Mouse (Mus musculus) cerebellum, adult 9-11 months (tissue): ENCODE data around the gene Hmcn2.
A peak's percentile ranks its signal among the peaks of the same experiment; 100 is the strongest.

ENCODE experiments used
- DNase-seq: peaks from one replicate; pipeline ENCODE4 v3.0.0; 2022

Hmcn2 gene

DNA sequence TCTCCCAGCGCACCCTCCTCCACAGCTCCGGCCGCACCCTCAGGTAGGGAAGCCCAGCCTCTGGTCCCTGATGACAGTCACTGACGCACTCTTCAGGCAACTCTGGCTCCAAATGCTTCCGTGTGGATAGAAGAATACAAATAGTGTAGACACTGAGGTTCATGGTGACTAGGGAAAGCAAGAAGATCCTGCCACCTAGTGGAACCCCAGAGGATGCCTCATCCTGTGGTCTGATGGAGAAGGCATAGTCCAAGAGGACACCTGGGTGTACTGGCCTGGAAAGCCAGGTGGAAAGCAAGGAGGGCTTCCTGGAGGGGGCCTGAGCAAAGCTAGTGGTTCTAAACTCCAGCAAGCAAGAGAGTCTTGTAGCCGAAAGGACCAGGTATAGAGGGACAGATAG is 106.7 kb downstream of the Hmcn2 start:
- no peak for DNase-seq

DNA sequence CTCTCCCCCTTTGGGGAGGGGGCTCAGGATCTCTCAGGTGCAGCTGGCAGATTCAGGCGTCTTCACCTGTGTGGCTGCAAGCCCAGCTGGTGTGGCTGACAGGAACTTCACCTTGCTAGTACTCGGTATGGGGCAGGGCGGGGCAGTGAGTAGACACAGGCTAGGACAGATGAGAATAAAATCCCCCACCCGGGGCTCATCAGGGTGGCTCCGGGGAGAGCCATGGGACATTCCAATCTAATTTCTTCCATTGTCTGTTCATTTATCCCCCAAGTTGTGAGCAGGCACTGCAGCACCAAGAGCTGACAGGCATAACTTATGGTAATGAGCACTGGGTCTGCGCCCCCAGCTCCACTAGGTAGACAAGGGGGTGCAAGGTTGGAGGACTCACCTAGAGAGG is 108.4 kb downstream of the Hmcn2 start:
- no peak for DNase-seq

DNA sequence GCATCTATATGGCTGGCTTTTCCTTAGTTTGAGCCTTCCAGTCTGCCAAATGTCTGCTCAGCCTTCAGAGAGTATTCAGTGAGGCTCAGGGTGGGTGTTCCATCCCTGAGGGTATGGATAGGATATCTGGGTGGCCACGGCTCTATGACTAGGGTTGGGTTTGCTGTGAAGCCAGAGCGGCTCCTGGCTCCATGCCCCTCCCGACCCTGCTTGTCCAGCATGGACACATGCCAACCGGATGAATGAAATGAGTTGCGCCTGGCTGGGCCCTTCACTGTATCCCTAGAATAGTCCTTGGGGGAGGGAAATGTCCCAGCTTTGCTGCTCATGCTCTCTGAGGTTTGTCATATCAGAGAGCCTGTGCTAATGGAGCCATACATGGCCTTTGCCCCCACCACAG is 117.3 kb downstream of the Hmcn2 start:
- DNase-seq: no peak

DNA sequence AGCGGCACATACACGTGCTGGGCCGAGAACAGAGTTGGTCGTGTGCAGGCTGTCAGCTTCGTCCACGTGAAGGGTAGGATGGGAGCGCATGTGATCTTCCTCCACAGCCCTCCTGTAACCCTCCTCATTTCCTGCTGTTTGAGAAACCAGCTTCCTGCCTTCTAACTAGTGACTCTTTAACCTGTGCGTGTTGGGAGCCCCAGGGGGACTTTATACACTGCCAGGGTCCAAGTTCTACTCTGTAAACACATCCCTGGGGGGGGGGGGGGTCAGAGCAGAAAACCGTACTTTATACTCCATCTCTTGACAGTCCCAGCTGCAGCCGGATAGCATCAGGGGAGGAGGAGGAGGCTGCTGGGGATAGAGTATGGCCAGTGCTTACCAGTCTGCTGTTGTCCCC is 120.5 kb downstream of the Hmcn2 start:
- DNase-seq: no peak

- no peak for DNase-seq
Measured at GRCm38 (mm10) chr2:31435567-31435966, 121.4 kb downstream of the Hmcn2 start.

DNA sequence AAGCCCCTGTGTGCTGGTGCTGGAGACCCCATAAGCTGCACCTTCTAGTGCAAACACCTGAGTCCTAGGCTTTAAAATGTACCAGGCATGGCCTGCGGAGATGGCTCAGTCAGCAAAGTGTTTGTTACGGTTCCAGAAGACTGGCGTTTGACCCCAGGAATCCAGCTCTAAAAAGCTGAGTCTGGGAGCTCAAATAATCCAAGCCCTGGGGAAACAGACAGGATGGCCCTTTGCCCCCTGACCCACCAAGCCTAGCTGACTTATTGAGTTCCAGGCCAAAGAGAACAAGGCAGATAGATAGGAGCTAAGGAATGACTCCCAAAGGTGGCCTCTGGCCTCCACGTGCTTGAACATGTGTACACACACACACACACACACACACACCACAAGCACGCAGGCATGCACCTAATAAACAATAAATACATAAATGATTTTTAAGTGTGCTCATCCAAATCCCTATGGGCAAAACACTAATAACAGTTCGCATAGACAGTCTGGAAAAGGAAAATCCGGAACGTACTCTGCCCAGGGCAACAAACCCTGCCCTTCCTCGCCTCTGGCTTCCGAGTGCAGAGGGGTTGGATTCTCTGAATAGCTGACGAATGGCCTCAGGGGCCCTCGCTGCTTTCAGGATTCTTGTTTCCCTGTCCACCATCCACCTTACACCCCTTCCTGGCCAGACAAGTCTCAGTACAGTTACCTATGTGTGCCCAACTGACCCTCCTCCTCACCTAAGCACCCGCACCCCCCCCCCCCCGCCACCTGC is 123.4 kb downstream of the Hmcn2 start:
- DNase-seq: no peak

GRCm38 (mm10) chr2:31439576-31439975 is 125.4 kb downstream of the Hmcn2 start:
- no peak for DNase-seq

DNA sequence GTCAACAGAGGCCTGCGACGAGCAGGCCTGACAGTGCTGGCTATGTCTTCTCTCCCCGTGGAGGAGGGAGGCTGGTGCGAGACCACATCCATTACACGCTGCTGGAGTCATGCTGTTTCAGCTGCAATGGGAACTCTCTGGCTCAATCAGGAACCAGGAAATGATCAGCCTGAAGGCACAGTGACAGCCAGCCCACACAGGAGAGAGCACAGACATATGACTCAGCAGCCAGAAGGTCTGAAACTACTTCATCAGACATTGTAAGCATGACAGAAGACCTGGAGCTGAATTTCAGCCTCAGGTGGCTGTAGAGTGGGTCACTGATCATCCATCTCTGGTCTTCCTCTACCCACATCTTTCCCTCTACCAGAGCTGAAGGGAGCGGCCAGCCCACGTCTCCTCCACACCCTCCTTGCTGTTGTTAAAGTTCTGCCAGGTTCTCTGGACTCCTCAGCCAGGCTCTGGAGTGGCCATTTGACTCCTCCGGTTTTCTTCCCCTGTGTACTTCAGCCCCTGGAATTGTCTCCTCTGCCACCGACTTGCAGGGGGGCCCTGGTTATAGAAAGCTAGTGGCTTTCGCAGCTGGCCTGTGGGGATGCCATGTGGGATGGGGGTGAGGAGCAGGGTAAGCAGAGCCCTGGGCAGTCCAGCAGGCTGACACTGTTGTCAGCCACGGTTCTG is 128.4 kb downstream of the Hmcn2 start:
- no peak for DNase-seq

DNA sequence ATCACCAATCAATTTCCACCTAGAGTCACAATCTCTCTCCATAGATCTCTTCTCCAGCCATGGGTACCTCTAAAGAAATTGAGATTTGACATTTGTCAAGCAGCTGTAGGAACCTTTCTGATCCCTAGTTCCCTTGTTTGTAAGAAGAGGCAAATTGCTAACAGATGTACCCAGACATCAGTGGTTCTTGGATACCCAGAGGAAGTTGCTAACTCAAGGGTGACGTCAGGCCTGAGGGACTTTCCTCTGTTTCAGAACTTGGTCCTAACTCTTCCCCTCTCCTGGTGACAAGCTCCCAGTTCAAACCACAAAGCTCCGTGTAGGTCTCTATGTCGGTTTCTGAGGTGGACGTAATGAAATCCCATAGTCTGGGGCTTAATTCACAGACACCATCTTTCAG is 131.8 kb downstream of the Hmcn2 start:
- no peak for DNase-seq

DNA sequence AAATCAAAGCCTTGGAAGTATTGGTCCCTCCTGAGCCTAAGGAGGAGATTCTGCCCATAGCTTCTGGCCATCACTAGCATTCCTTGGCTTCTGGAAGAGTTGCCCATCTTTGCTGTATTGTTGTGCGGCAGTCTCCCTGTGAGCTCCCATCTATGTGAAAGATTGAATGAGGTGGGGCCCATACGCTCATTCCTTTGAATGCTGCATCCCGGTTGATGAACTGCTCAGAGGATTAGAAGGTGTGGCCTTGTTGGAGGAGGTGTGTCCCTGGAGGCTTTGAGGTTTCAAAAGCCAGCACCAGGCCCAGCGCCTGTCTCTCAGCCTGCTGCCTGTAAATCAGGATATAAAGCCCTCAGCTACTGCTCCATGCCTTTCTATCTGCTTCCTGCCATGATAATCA is 132.2 kb downstream of the Hmcn2 start:
- no peak for DNase-seq

- no peak for DNase-seq
Measured at GRCm38 (mm10) chr2:31447536-31447935, 133.3 kb downstream of the Hmcn2 start.

- no peak for DNase-seq
Measured at GRCm38 (mm10) chr2:31448756-31449440, 134.7 kb downstream of the Hmcn2 start.

GRCm38 (mm10) chr2:31449441-31449815 is 135.2 kb downstream of the Hmcn2 start:
- peak; percentile 44 for DNase-seq

GRCm38 (mm10) chr2:31449902-31450301 is 135.7 kb downstream of the Hmcn2 start:
- no peak for DNase-seq

GRCm38 (mm10) chr2:31450661-31451060 is 136.4 kb downstream of the Hmcn2 start:
- no peak for DNase-seq

GRCm38 (mm10) chr2:31451530-31451929 is 137.3 kb downstream of the Hmcn2 start:
- no peak for DNase-seq

- no peak for DNase-seq
Measured at GRCm38 (mm10) chr2:31453011-31453410, 138.8 kb downstream of the Hmcn2 start.

- DNase-seq: no peak
Measured at GRCm38 (mm10) chr2:31453559-31454177, 139.5 kb downstream of the Hmcn2 start.

GRCm38 (mm10) chr2:31454280-31454679 is 140.1 kb downstream of the Hmcn2 start:
- no peak for DNase-seq

DNA sequence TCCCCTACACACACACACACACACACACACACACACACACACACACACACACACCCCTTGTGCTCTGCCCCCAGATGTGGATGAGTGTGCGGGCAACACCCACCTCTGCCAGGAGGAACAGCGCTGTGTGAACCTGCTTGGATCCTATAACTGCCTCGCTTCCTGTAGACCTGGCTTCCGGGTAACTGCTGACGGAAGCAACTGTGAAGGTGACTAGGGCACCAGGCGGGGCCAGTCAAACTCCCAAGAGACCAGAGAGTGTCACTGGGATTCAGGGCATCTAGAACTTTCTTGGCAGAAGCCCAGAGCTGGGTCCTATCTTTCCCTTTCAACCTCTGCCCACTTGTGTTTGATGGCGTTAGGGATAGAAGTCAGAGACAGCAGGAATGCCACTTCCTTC is 141.2 kb downstream of the Hmcn2 start:
- no peak for DNase-seq

GRCm38 (mm10) chr2:31458460-31458859 is 144.2 kb downstream of the Hmcn2 start:
- DNase-seq: no peak

DNA sequence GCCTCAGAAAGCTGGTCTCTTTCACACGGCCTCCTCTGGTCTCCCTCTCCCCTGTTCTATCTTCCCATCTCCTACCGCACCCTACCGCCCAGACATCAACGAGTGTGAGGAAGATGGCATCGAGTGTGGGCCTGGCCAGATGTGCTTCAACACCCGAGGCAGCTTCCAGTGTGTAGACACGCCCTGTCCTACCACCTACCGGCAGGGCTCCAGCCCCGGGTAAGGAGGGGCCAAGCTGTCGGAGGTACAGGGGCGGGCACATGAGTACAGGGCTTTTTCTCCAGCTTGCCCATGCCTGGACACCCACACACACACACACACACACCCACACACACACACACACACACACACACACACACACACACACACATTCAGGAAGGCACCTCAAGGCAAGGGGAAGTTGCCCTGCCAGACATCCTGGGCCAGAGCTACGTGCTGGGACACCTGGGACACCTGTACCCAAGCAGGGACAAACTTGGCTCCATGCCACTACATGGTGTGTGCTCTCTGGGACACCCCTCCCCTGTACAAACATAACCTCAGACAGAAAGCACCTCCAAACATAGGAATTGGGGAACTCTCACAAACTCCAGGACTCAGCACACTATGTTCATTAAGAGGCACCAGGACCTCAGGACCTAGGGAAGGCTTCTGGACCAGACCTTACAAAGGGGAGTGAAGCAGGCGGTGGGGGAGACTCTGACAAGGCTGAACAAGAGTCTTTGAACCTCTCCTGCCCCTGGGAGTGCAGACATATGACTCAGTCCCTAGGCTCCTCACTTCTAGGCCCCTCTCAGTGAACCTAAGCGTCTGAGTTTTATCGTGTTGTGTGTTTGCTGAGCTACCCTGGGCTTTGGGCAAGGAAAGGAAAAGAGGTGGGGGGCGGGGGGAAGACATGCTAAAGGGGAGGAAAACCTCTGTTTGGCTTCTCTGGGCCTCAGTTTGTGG is 145.0 kb downstream of the Hmcn2 start:
- no peak for DNase-seq
